Mouse (Mus musculus) left cerebral cortex, adult 9 months (tissue): ENCODE measurements around the gene Ccdc91.
A peak's percentile ranks its signal among the peaks of the same experiment; 100 is the strongest.

Source experiments
- DNase-seq, 2 experiments: peaks; one replicate each; pipeline ENCODE4 v3.0.0; 2022; ENCODE audit warnings: low spot score in 2 of 2

Gene Ccdc91

DNA sequence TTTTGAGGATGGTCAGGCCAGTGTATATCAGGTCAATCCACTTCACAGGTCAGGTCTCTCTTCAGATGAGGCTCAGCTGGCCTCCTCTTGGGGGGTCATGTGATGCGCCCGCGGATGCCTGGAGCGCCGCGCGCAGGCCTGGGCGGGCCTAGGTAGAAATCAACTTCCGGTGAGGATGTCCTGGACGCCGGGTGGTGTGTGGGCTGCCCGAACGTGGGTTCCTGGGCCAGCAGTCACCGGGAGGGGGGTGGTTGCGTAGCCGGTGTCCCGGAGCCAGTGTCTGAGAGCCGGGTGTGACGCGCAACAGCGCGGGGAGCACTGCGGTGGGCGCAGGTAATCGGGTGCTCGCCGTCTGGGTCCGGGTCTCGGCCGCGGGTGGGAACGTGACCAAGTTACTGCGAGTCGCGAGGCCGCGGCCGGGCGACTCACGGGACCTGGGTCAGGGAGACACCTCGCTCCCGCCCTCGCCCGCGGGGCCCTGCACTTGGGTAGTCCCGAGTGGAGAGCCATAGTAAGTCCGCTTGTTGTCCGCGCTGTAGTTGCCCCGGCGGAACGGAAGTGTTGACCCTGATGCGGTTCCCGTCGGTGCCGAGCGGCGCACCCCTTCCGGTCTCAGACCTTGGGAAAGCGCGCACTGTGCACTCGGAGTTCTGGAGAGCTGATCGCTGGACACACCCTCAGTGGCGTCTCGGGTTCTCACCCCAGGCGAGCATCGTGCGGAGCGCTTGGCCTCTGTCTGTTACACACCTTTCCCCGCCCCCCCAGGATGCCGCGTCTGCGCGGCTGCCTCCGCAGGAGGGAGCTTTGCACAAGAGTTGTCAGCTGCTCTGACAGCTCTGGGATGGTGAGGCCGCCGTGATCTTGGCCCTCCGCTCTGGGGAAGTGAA lies at the start of gene Ccdc91:
TSS of gene Ccdc91 (plus strand) at position 102 of the 887 bp plus-strand sequence.
- peak; percentile 73 to 91 for DNase-seq

DNA sequence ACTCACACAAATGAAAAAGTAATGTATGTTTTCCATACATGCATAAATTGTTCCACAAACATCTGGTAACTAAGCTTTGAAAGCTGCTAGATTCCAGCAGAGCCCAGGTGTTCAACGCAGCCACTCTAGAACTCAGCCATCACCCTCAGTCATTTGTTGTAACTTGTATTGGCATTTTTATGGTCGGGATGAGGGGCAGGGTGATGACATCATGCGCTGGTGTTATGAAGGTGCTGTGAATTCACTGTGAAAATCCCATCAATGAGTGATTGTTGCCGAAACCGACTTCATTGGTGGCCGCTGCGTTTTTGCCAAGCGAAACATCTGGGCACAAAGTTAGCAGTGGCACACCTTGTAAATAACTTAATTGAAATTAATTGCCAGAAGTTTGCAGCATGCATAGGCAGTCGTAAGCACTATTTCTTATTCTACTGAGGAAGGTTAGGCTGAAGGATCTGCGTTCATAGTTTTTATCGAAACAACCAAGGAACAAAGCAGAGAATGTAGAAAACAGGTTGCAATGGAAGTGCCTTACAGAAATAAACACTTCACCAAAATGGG lies 48.6 kb upstream of the Ccdc91 start:
- DNase-seq, result no peak

DNA sequence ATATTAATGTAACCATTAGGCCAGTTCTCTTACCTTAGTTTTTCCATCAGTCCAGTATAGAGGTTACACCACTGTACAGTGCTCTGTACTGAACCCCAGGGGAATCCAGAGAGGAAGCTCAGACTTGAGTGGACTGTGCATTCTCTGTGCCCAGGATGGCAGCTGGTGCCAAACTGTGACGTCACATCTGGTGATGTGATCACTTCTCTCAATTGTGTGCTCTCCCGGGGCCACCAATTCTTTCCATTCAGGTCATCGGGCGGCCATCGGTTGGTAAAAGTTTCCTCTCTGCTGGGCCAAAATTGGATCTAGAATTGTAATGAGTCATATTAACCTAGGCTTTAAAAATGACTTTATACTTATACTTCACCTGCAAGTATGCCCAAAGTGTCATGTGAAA lies 19.9 kb upstream of the Ccdc91 start:
- no peak for DNase-seq

DNA sequence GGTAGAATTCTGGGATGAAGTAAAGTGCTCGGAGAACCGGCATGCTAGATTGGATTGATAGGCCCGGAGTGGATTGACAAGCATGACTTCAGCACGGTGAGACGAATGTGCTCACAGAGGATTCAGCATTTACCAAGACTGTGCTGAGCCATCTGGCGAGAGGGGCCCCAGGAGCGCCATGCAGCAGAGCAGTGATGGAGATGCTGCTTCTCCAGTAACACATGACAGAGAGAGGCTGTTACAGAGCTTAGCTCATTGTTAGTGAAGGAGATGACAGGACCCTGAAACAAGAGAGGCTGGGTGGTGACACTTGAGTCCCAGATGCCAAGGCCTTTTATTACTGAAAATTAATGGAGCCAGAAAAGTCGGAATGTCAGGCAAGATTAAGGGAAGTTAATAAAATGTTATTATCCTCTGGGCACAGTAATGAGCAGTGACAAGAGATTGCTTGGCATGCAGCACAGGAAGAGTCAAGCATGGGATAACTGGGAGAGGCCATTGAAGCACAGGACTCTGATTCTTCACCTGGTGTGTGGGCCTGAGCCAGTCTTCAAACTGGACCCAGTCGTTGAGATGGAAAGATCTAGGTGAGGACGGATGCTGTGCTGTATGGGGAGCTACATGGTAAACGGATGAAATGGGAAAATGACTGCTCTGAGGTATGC lies 16.9 kb upstream of the Ccdc91 start:
- no peak for DNase-seq

DNA sequence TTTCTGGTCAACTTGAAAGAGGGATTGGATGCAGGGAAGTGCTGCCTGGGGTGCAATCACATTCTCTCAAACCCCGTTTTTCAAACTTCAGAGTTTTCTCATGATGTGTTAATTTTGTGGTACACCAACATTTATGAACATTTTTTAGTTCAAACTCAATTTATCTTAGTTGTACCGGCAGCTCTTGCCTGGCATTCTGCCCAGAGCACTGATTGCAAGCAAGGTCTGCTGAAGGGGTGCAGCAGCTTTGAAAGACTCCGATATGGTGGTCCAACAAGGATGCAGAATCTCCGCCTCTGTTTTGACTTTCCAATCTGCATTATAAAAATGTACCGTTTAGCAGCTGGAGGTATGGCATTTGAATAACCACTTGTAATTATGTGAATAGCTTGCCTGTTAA lies 5.6 kb upstream of the Ccdc91 start:
- DNase-seq, result no peak

DNA sequence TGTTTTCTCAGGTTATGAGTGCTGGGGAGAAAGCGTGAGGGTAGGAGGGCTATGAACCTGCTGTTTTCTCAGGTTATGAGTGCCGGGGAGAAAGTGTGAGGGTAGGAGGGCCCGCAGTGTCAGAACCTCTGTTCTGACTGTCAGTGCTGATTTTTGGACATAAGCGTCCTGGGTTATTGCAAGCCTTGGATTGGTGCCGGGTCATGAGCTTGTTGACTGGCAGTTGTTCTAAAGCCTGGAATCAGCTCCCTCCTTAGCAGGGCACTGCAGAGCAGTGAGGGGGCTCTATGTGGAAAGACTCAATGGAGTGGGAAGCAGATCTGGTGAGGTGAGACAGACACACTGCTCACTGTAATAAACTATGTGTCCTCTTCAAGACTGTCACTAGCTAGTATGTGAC lies 5.5 kb downstream of the Ccdc91 start:
- no peak for DNase-seq

DNA sequence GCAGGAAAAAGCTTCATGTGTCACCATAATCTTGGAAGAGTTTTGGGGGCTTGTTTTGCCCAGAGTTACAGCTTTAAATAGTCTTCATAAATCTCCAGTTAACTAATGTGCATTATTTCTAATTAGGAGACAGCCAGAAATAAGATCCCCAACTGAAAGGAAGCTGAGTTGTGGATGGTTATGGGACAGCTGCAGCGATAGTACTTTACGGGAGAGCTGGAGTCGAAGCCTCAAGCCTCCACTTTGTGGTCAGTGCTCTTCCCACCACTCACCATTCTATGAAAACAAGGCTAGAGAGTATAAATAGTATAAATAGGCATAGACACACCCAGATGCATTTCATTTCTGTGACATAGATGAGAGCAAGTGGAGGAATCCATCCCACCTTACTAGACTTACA lies 14.5 kb downstream of the Ccdc91 start:
- DNase-seq, result no peak

DNA sequence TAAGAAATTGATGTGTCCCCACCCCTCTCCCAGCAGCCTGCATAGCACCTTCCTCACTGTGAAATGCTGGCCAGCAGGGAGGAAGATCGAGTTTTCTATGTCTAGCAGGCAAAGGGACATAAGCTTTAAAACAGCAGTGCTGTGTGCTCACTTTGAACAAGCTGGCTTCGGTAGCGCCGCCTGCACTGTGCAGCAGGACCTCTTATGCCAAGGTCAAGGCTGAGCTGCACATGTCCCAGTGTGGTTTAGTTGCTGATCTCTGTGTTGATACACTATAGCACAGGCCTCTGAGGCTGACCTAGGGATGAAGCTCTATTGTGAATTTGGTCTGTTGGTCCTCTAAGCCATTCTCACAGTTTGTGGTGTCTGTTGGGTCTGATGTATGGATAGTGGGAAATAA lies 16.9 kb downstream of the Ccdc91 start:
- no peak for DNase-seq

DNA sequence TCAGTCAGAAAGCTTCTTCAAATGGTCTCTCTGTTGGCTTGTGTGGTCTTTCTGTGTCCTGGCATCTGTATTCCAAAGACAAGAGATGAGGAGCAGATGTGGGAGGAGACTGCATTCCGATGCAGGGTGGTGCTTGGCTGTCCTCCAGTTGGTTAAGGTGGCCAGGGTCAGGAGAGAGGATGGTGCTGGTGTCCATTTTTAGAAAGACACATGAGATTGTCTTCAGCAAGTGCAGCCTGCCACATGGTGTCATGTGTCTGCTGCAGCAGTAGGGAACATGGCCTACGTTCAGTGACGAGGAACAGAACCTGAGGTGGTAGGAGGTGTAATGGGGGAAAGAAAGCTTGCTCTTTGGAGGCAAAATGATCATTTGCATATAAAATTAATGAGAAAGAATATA lies 25.8 kb downstream of the Ccdc91 start:
- DNase-seq, result no peak

DNA sequence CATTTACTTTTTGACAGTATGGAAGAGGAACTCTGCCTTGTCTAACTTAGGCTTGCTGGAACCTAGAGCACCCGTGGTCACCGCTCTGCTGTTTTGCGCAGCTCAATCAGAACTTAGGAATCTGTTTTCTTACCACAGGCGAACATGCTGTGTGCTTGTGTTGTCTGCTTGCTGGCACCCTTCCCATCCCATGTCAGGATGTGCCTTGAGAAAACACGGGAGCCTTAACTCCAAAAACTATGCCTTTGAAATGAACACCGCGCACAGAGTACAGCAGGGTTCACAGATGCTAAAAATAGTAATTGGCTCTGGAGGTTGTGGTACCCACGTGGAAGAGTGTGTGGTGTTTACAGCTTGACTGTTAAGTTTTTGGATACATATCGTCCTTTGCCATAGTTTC lies 30.4 kb downstream of the Ccdc91 start:
- DNase-seq, result no peak

DNA sequence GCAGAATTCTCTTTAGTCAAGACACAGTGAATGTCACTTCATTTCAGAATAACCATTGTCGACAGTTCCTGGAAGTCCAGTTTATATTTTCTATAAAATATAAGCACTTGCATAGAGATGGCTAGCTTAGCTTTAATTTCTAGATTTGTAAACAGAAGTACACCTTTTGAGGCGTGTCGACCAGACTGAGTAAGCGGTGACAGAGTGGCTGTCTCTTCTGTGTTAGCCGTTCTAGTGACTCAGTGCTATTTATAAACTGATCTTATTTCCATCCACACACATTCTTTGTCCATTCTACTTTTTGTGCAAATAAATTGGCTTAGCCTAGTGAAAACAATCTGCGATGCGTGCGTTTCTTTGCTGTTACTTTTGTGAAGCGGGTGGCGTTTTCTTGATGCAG lies 30.9 kb downstream of the Ccdc91 start:
- DNase-seq, result no peak

DNA sequence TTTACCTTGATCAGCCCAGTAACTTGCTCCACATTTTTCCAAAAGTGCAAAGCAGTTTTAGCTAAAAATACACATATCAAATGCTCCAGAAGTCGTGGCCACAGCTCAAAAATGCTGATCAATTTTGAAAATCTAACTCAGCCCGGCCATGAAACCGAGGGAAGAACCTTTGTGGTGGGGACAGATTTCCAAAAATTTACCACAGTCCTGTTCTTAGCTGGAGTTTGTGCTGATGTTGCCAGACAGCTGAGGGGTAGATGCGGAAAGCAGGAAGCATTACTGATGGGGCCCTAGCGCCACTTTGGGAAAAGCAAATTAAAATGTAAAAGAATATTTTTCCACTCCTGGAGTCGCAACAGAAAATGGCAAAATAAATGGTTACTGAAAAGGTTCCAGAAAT lies 31.6 kb downstream of the Ccdc91 start:
- no peak for DNase-seq

DNA sequence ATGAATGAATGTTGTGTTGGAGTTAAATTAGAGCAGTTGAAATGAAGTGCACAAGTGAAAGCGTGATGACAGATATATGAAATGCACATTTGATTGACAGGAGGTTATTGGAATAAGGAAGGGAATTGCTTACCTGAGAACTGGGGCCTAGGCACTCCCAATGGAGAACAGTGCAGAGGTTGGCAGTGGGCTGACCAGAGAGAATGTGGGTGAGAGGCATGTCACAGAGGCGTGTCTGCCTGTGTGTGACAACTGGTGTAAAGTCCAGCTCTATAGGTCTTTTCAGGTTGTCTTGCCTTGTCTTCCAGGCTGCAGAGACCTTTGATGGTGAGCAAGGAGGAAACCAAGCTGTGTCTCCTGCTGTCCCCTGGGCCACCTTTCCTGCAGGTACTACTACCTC lies 34.9 kb downstream of the Ccdc91 start:
- DNase-seq, result no peak

DNA sequence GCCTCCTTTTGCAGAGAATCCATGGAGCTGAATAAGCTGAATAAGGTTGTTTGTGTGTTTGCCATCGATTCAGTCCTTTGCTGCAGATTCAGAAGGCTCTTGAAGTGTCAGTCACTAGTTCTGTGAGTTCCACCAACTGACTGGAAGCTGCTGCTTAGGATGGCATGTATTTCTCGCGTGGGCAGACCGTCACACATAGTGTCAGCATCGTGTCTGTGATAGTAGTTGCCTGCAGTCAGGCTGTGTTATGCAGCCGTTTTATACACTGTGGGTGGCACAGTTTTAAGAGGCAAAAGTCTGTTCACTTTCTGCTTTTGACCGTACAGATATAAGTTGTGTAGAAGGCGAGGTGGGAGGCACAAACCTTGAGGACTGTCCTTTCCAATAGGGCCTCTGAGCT lies 42.3 kb downstream of the Ccdc91 start:
- peak; percentile 32 to 58 for DNase-seq

DNA sequence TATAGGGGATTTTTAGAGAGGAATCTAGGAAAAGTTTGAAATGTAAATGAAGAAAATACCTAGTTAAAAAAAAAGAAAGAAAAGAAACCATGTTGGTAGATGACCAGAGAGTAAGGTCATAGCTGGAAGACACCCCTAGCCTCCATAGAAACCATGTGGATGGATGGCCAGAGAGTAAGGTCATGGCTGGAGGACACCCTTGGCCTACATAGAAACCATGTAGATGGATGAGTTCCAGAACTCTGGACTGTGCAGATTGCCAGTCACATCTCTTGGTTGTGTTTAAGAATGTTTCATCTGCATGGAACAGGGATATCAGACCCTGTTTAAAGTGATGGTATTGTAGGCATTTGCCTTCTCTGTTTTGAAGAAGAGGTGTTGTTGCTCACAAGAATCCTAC lies 49.6 kb downstream of the Ccdc91 start:
- no peak for DNase-seq

DNA sequence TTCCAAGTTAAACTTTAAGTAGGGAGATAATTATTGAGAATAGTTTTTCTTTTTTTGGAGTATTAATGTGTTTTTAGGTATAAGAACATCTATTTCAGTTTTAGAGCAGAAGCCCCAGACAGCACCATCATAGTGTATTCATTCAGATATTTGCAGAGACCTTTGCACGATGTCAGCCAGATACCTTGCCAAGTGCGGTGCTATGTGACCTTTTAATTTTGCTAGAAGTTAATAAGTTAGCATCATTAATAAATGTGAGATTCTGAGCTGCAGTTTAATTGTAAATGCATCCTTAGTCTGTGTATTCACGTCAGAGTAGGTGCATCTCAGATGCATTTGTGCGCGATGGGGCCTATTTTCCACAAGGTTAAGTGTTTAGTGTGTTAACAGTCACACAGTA lies 59.3 kb downstream of the Ccdc91 start:
- no peak for DNase-seq

DNA sequence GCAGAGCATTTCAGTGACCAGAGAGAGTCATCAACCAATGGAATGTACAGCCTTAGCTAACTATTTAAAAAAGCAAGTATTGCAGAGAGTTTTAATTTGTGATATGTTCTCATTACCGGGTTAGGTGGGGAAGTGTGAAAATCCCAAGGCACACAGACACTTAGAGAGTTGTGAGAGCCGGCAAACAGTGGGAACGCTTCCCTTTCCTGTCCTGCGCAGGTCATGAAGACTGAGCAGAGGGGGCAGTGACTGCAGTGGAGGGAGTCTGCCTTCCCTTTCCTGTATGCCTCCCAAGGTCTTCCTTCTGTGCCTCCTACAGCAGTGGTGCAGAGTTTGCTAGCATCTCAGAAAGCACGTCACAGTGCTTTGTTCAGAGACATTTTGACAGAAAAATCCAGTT lies 62.6 kb downstream of the Ccdc91 start:
- no peak for DNase-seq

DNA sequence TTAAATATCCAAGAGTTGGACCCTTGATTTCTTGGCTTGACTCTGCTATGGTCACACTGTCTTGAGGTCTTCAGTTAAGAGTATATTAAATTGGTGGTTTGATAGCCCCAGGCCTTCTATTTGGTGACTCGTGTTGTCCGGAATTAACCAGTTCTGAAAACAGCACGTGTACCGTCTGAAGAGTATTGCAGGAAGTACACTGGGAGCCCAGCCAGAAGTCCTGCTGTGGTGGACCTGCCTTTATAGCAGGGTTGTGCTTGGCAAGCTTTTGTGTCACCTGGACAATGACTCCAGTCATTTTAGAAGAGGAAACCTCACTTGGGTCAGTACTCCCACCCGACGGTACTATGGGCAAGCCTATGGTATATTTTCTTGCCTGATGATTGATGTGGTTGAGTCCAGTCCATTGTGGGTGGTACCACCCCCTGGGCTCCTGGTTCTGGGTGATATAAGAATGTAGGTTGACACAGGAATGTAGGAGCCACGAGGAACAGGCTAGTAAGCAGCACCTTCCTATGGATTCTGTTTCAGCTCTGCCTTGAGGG lies 63.5 kb downstream of the Ccdc91 start:
- no peak for DNase-seq

DNA sequence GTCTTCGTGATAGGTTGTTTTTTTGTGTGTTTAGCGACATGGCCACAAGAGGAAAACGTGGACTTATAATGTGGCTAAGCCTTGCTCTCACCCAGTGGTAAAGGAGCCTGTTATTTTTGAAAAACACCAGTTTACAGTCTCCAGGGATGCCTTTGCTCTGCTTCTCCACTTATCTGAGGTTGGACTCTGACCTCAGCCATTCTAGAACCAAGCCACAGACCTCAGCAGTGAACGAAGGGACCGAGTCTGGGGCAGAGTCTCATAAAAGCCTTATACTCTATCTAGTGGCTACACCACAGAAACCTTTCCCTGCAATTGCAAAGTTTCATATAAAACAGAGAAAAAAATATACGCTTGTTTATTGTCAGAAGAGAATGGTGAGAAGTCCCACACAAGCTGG lies 65.3 kb downstream of the Ccdc91 start:
- DNase-seq, result no peak

DNA sequence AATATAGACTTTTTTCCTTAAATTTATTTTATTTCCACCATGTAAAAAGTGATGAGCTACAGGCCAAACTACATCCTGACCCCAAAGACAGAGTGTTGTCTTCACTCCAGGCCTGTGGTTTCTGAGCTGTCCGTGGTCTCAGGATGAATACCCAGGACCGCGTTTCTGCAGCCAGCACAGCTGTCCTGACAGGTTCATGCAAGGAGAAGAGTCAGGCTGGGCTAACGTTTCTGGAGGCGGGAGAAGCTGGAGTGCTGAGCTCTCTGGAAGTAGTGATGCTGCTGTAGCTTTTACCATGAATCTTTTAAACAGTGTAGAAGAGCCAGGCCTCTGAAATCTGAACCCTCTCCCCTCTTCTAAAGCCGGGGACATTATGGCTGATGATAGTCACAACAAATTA lies 80.0 kb downstream of the Ccdc91 start:
- DNase-seq, result no peak

DNA sequence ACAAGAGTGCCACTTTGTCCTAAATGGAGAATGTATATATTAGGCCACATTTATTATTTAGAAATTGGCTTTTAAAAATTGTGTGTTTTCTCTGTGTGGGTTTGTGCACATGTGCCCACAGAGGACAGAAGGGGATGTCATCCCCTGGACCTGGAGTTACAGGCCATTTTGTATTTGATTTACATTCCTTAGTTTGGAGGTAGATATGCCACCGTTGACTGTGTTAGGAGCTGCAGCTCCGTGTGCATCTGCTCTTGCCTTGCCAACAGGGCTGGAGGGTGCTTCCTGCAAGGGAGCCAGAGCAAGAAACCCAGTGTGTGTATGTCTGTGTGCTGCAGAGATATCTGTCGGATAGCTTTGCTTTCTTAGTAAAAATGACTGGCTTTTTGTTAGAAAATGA lies 83.7 kb downstream of the Ccdc91 start:
- no peak for DNase-seq

DNA sequence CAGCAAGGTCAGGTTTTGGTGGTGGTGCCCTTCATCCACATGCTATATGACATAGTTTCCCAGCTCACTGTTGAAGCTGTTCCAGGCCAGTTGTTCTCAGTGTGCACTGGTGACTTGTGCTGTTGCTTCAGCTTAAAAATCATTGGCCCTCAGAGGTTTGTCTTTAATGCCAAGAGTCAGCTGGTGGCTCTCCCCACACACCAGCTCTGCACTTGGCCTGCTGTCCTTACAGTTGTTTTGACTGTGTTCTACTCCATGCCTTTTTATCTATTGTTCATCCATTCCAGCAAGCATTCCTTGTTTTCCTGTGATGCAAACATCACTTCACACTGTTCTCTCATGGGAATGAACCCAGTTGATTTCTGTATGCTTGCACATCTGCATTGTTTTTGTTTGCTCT lies 84.8 kb downstream of the Ccdc91 start:
- DNase-seq, result no peak

DNA sequence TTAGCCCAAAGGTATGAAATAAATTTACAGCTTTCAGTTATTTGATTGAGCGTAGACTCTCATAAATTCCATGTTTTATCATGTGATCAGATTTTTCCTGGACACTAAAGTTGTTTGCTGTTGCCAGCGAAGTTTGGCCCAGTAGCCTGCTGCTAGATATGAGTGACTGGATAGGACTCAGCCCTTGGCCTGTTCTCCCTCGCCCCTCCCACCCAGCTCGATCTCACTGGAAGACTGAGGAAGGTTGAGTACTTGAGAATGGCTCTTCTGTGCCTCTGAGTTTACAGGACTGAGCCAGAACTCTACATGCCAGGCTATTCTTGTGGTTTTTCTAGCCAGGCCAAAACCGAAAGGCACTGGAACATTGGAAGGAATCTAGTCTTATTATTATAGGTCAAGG lies 93.6 kb downstream of the Ccdc91 start:
- no peak for DNase-seq
